Mouse (Mus musculus) myocyte (in vitro differentiated cells): ENCODE results near the gene Ramac. TPM values are rescaled to one million over a fixed set of nuclear protein-coding genes. Genes with fewer than 3 reads are reported as not detected.

Experiments used
- H3K27me3 ChIP-seq: one replicate; pipeline ENCODE4 v1.6.1; 2011; ENCODE audit not compliant: control insufficient read depth, insufficient read depth, insufficient read length
- H3K36me3 ChIP-seq: one replicate; pipeline ENCODE4 v1.6.1; 2011; ENCODE audit not compliant: control insufficient read depth, insufficient read depth
- H3K4me2 ChIP-seq: one replicate; pipeline ENCODE4 v1.6.1; 2011; ENCODE audit warnings: low read depth, control low read depth
- H3K4me3 ChIP-seq: one replicate; pipeline ENCODE4 v1.5.1; 2011; ENCODE audit warnings: mild to moderate bottlenecking, control low read depth, moderate library complexity
- H3K79me2 ChIP-seq: one replicate; pipeline ENCODE4 v1.6.1; 2011; ENCODE audit not compliant: control insufficient read depth, insufficient read depth
- H3ac ChIP-seq: one replicate; pipeline ENCODE4 v1.6.1; 2011; ENCODE audit not compliant: control insufficient read depth, insufficient read length
- CEBPB ChIP-seq: IDR thresholded peaks from 2 replicates; pipeline ENCODE4 v1.6.1; 2011; ENCODE audit warnings: mild to moderate bottlenecking, moderate library complexity; ENCODE audit not compliant: poor library complexity, insufficient read depth, severe bottlenecking
- E2F4 ChIP-seq: IDR thresholded peaks from one replicate; pipeline ENCODE4 v1.6.1; 2011; ENCODE audit warnings: mild to moderate bottlenecking, control low read depth, moderate library complexity; ENCODE audit not compliant: insufficient read depth
- MAX ChIP-seq: IDR thresholded peaks from one replicate; pipeline ENCODE4 v1.6.1; 2011; ENCODE audit warnings: low read depth, mild to moderate bottlenecking, control low read depth
- MYOD1 ChIP-seq, 3 experiments: IDR thresholded peaks; one replicate each; pipeline ENCODE4 v1.6.1; 2011; ENCODE audit warnings: control low read depth in 2 of 3, low read depth in 2 of 3, mild to moderate bottlenecking in 2 of 3, moderate library complexity in 1 of 3; ENCODE audit not compliant: insufficient read length in 2 of 3, control insufficient read depth in 1 of 3
- MYOG ChIP-seq, 3 experiments: IDR thresholded peaks; one replicate each; pipeline ENCODE4 v1.6.1; 2011; ENCODE audit warnings: control low read depth in 2 of 3, low read depth in 2 of 3, mild to moderate bottlenecking in 2 of 3; ENCODE audit not compliant: insufficient read length in 2 of 3, control insufficient read depth in 1 of 3, insufficient read depth in 1 of 3
- POLR2A ChIP-seq: IDR thresholded peaks from one replicate; pipeline ENCODE4 v1.6.1; 2011; ENCODE audit warnings: low read depth, mild to moderate bottlenecking, control low read depth, moderate library complexity; ENCODE audit not compliant: insufficient read length
- POLR2AphosphoS2 ChIP-seq: IDR thresholded peaks from one replicate; pipeline ENCODE4 v1.6.1; 2011; ENCODE audit warnings: low read depth, control low read depth; ENCODE audit not compliant: insufficient read length
- REST ChIP-seq: IDR thresholded peaks from one replicate; pipeline ENCODE4 v1.6.1; 2011; ENCODE audit warnings: mild to moderate bottlenecking, control low read depth, moderate library complexity; ENCODE audit not compliant: insufficient read depth, insufficient read length
- SRF ChIP-seq: IDR thresholded peaks from one replicate; pipeline ENCODE4 v1.6.1; 2011; ENCODE audit warnings: low read depth; ENCODE audit not compliant: control insufficient read depth, insufficient read length
- TCF12 ChIP-seq: IDR thresholded peaks from one replicate; pipeline ENCODE4 v1.6.1; 2011; ENCODE audit warnings: mild to moderate bottlenecking, control low read depth; ENCODE audit not compliant: poor library complexity, insufficient read depth, severe bottlenecking
- TCF3 ChIP-seq: IDR thresholded peaks from one replicate; pipeline ENCODE4 v1.6.1; 2011; ENCODE audit warnings: low read depth, control low read depth; ENCODE audit not compliant: insufficient read length
- USF1 ChIP-seq: IDR thresholded peaks from one replicate; pipeline ENCODE4 v1.6.1; 2011; ENCODE audit warnings: low read depth, mild to moderate bottlenecking, control low read depth, moderate library complexity
- polyA plus RNA-seq: library from polyadenylated mRNA; unstranded; fragments of >200 nt; fragmentation: generic; extraction: Trizol; gene quantifications from one replicate; pipeline ENCODE4 v1.2.1, GENCODE M21; 2012; ENCODE audit warnings: missing spikeins

Gene Ramac
- polyA plus RNA-seq, 1 experiment = 15.6 TPM

- Histone ChIP-seq H3K4me3 (no peak overlapping the region), H3K27me3 (no peaks in the 10 kb centered on the region), H3ac (no peak overlapping the region), H3K79me2 (no peaks in the 10 kb centered on the region), H3K4me2 (no peak overlapping the region), H3K36me3 (no peaks in the 10 kb centered on the region)
- TF ChIP-seq E2F4 (no peak), MYOG (IDR thresholded peaks at IDR 0.05; ENCODE audit: control insufficient read depth in 1 of 3, insufficient read depth in 1 of 3, insufficient read length in 2 of 3, low read depth in 2 of 3) (no peak), POLR2A (no peak), SRF (no peak), MAX (no peak), REST (no peak), USF1 (no peak), POLR2AphosphoS2 (no peak), CEBPB (no peak), TCF12 (no peak), MYOD1 (IDR thresholded peaks at IDR 0.05; ENCODE audit: control insufficient read depth in 1 of 3, insufficient read length in 2 of 3, low read depth in 2 of 3) (no peak), TCF3 (no peak)
Observed at GRCm38 (mm10) chr7:81744145-81744544, 18.6 kb upstream of the Ramac start.

- no peak for TF ChIP-seq USF1
- TF ChIP-seq E2F4 = no peak
- TF ChIP-seq MYOD1 (IDR thresholded peaks at IDR 0.05; ENCODE audit: control insufficient read depth in 1 of 3, insufficient read length in 2 of 3, low read depth in 2 of 3) = no peak
- no peak for TF ChIP-seq CEBPB
- no peak for TF ChIP-seq POLR2A
- no peak for TF ChIP-seq REST
- no peak for TF ChIP-seq MAX
- no peak for TF ChIP-seq TCF12
- TF ChIP-seq SRF = no peak
- TF ChIP-seq TCF3 = no peak
- TF ChIP-seq POLR2AphosphoS2 = no peak
- no peak for TF ChIP-seq MYOG (IDR thresholded peaks at IDR 0.05; ENCODE audit: control insufficient read depth in 1 of 3, insufficient read depth in 1 of 3, insufficient read length in 2 of 3, low read depth in 2 of 3)
- H3K27me3 ChIP-seq = no peaks in the 10 kb centered on the region
- no peaks in the 10 kb centered on the region for H3K79me2 ChIP-seq
- H3K36me3 ChIP-seq = no peaks in the 10 kb centered on the region
- H3ac ChIP-seq = no peak overlapping the region
- H3K4me3 ChIP-seq = no peak overlapping the region
- no peak overlapping the region for H3K4me2 ChIP-seq
Observed at GRCm38 (mm10) chr7:81747956-81748355, 14.8 kb upstream of the Ramac start.

DNA sequence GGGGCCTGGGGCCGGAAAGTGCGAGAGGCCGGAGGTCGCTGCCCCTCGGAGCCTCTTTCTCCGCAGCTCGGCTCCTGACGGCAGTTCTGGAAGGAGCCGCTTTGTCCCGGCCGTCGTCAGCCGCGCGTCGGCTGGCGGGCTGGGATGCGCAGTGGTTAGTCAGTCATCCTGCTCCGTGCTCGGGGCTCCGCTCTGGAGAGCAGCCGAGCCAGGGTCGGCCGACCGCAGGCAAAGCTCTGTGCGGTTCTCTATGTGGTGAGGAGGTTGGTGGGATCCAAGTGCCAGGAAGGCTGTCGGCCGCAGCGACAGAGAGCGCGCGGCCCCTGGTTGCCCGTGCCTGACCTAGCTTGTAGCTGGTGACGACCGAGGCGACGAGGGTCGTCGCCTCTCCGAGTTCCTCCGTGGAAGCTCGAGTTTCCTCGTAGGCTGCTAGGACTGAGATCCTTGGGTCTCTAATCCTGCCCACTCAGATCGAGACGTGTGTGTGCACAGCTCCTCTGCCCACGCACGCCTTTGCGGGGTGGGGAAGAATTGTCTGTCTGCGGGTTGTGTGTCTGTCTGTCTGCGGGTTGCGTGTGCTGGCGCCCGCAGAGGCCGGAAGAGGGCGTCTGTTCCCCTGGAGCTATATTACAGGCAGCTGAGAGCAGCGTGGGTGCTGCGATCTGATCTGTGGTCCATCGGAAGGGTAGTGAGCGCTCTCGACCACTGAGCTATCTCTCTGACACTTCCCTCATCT, 553 bp downstream of the Ramac start:
- H3K27me3 ChIP-seq = no peaks in the 10 kb centered on the region
- peaks cover 47% of the 10 kb centered on the region for H3K79me2 ChIP-seq
- H3K4me2 ChIP-seq = peak overlapping the region; percentile 65
- peak overlapping the region; percentile 82 for H3K4me3 ChIP-seq
- no peaks in the 10 kb centered on the region for H3K36me3 ChIP-seq
- peak overlapping the region; percentile 21 for H3ac ChIP-seq
- TF ChIP-seq POLR2A = no peak
- no peak for TF ChIP-seq CEBPB

- Histone ChIP-seq H3K27me3 (no peaks in the 10 kb centered on the region), H3K4me3 (no peak overlapping the region), H3ac (no peak overlapping the region), H3K36me3 (peaks cover 5% of the 10 kb centered on the region), H3K4me2 (no peak overlapping the region), H3K79me2 (peaks cover 11% of the 10 kb centered on the region)
- TF ChIP-seq E2F4 (no peak), MYOG (IDR thresholded peaks at IDR 0.05; ENCODE audit: control insufficient read depth in 1 of 3, insufficient read depth in 1 of 3, insufficient read length in 2 of 3, low read depth in 2 of 3) (no peak), POLR2AphosphoS2 (no peak), REST (no peak), MYOD1 (IDR thresholded peaks at IDR 0.05; ENCODE audit: control insufficient read depth in 1 of 3, insufficient read length in 2 of 3, low read depth in 2 of 3) (no peak), SRF (no peak), TCF12 (no peak), USF1 (no peak), POLR2A (no peak), TCF3 (no peak), CEBPB (no peak), MAX (no peak)
Observed at GRCm38 (mm10) chr7:81772786-81773539, 10.2 kb downstream of the Ramac start.

GRCm38 (mm10) chr7:81775325-81775724, 12.6 kb downstream of the Ramac start:
- Histone ChIP-seq H3K4me3 (no peak overlapping the region), H3K4me2 (no peak overlapping the region), H3ac (no peak overlapping the region), H3K36me3 (no peaks in the 10 kb centered on the region), H3K27me3 (no peaks in the 10 kb centered on the region), H3K79me2 (peaks cover 11% of the 10 kb centered on the region)
- TF ChIP-seq TCF12 = no peak
- TF ChIP-seq USF1 = no peak
- no peak for TF ChIP-seq TCF3
- TF ChIP-seq MAX = no peak
- no peak for TF ChIP-seq MYOD1 (IDR thresholded peaks at IDR 0.05; ENCODE audit: control insufficient read depth in 1 of 3, insufficient read length in 2 of 3, low read depth in 2 of 3)
- TF ChIP-seq SRF = no peak
- TF ChIP-seq CEBPB = no peak
- TF ChIP-seq REST = no peak
- no peak for TF ChIP-seq POLR2AphosphoS2
- no peak for TF ChIP-seq MYOG (IDR thresholded peaks at IDR 0.05; ENCODE audit: control insufficient read depth in 1 of 3, insufficient read depth in 1 of 3, insufficient read length in 2 of 3, low read depth in 2 of 3)
- no peak for TF ChIP-seq POLR2A
- no peak for TF ChIP-seq E2F4
